Mouse (Mus musculus) lung, adult 2 months (tissue): ENCODE data around the gene Sh3pxd2a. TPM values are rescaled to one million over a fixed set of nuclear protein-coding genes. Genes with fewer than 3 reads are reported as not detected.

Source experiments
- DNase-seq: peaks from one replicate; pipeline ENCODE4 v3.0.0; 2022
- H3K4me1 ChIP-seq: fragments of 200-500 bp; 2 replicates; pipeline ENCODE4 v1.6.1; 2011; ENCODE audit warnings: low read length; ENCODE audit not compliant: control insufficient read depth, insufficient read depth
- H3K4me3 ChIP-seq: fragments of 200-500 bp; replicated peaks from 2 replicates; pipeline ENCODE3; 2011; ENCODE audit warnings: low read depth, mild to moderate bottlenecking, control low read depth, low read length; ENCODE audit errors: extremely low read depth
- CTCF ChIP-seq: fragments of 200-500 bp; IDR thresholded peaks from 2 replicates; pipeline ENCODE4 v1.5.1; 2011; ENCODE audit warnings: mild to moderate bottlenecking, low read length, control low read depth; ENCODE audit not compliant: insufficient read depth
- POLR2A ChIP-seq: fragments of 200-500 bp; IDR thresholded peaks from 2 replicates; pipeline ENCODE4 v1.6.1; 2011; ENCODE audit warnings: low read depth, mild to moderate bottlenecking, control low read depth, low read length, borderline replicate concordance; ENCODE audit errors: extremely low read depth
- WGBS: fragments of 180-500 bp; shearing (Covaris S2); methylation state at CpG from one replicate; pipeline ENCODE4 v1.1.7; 2018; 5-methylcytosine and 5-hydroxymethylcytosine counted together
- polyA plus RNA-seq: library from polyadenylated mRNA; depleted of rRNA; stranded (reverse); fragments of >200 nt; gene quantifications from 2 replicates; pipeline ENCODE4 v1.2.3, GENCODE M21; 2012

The Sh3pxd2a gene
- polyA plus RNA-seq, 1 experiment: 40.9 TPM

DNA sequence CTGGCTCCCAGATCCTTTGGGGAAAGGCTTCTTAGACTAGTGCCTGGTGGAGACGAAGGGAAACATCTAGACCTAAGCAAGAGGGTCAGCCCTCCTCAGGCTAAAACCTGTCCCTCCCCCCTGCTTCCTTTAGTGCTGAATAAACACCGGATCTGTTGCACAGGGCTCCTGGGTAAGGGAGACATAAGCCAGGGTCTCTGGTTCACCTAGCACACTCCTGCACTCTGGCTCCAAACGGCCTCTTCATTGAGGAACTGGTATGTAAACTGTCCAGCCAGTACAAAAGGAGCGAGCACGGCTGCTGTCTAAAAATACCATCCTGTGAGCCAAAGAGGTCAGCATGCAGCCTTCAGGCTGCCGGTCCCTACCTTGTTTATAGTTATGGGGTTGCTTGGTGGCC, 76.8 kb downstream of the Sh3pxd2a start:
- Histone ChIP-seq H3K4me3 (no peak overlapping the region), H3K4me1 (peaks cover 16% of the 10 kb centered on the region)
- WGBS: 23% methylated on average over 6 of the region's 6 CpGs
- DNase-seq: peak; percentile 14
- TF ChIP-seq POLR2A: no peak
- no peak for TF ChIP-seq CTCF

DNA sequence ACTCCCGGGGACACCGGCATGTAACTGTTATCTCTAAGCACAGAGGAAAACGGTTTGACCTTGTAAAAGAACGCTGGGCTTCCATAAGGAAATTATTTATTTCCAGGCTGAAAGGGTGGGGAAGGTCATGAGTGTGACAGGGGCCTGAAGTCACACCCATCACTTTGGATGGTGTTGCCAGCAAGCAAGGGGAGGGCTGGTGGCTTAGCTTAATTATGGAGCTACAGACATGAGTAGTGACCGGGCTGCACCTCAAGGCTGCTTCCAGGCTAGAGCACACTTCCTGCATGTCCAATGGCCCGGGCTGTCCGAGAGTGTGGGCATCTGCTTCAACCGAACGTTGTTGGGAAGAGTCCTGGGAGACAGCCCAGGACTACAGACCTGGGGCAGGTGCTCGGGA, 78.2 kb downstream of the Sh3pxd2a start:
- 51% methylated on average over 10 of the region's 10 CpGs for WGBS
- H3K4me1 ChIP-seq: peaks cover 16% of the 10 kb centered on the region
- TF ChIP-seq CTCF (no peak), POLR2A (no peak)
- no peak overlapping the region for H3K4me3 ChIP-seq
- DNase-seq: no peak

DNA sequence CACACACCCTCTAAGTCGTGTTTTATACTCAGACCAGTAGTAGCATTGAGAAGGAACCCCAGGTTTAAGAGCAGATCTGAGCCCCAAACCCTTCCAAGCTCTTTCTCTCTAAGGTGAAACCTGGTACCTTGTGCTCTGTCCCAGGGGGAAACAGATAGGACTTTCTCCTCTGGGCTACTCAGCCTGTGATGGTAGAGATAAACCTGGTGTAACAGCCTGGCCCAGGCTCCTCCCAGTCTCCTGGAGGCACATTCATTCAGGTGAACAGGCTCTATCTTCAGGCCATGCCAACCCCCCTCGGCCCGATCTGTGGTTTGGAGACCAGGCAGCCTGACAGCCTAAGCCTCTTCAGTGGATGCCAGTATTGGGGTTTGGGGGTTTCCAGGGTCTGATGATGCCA, 79.6 kb downstream of the Sh3pxd2a start:
- H3K4me1 ChIP-seq: peaks cover 13% of the 10 kb centered on the region
- no peak for TF ChIP-seq POLR2A
- TF ChIP-seq CTCF: no peak
- 79% methylated on average over 3 of the region's 3 CpGs for WGBS
- no peak for DNase-seq
- H3K4me3 ChIP-seq: no peak overlapping the region

DNA sequence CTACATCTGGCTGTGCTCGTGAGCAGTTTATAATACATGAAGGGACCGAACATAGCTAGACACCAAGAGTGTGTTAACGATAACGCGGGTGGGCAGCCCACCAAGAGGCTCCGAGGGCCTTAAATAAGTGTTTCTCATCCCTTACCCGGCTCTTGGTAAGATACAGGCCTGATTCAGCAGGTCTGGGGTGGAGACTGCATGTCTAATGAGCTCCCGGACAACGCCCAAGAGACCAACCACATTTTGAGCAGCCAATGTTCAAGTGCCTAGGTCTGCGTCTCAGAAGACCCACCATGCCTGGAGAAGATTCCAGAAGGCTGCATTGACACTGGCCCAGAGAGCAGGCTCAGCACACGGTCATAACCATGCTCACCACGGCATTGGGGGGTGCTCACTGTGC, 80.2 kb downstream of the Sh3pxd2a start:
- WGBS: 86% methylated on average over 12 of the region's 12 CpGs
- no peak for DNase-seq

DNA sequence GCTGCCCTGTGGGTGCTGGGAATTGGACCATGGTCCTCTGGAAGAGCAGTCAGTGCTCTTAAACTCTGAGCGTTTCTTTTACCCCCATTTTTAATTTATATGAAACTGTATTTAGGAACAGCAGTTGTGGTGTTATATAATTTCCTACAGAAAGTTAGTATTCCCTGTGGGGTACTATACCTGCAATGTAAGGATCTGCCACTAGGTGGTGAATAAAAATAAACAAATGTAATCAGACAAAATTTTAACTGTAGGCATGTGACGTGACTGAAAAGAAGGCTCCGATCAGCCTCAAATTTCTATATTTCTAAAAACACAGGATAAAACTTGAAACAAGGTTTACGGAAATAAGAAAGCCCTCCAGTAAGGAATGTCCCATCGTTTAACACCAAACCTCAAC, 81.9 kb downstream of the Sh3pxd2a start:
- DNase-seq: no peak
- Histone ChIP-seq H3K4me3 (no peak overlapping the region), H3K4me1 (peaks cover 13% of the 10 kb centered on the region)
- WGBS: 63% methylated on average over 5 of the region's 5 CpGs
- TF ChIP-seq POLR2A: no peak
- 0 out of 2 replicates have a peak, but pooled peaks have one; percentile 5 for TF ChIP-seq CTCF

More for the DNA sequence above, 80.2 kb downstream of the Sh3pxd2a start:
- TF ChIP-seq CTCF (no peak), POLR2A (no peak)
- H3K4me1 ChIP-seq: peaks cover 13% of the 10 kb centered on the region
- H3K4me3 ChIP-seq: no peak overlapping the region

DNA sequence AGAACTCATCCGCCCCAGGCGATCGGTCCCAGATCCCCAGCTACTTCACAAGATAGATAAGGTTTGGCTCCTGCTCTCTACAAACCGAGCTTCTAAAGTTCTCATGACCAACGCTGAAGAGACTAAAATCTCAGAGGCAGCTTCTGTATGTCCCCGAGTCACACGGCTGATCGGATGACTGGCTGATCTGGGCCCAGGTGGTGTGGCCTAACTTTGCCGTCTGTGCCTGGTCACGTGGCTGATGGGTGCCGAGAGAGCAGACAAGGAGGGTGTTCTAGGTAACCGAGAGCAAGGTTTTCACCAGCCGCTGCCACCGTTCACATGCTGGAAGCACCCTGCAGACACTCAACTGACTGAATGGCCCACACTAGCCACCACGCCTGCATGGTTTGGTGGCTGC, 83.2 kb downstream of the Sh3pxd2a start:
- WGBS: 89% methylated on average over 15 of the region's 15 CpGs
- no peak for DNase-seq
- Histone ChIP-seq H3K4me3 (no peak overlapping the region), H3K4me1 (0 out of 2 replicates have a peak, but pooled peaks cover 2% of the 10 kb centered on the region)
- TF ChIP-seq POLR2A (no peak), CTCF (no peak)

DNA sequence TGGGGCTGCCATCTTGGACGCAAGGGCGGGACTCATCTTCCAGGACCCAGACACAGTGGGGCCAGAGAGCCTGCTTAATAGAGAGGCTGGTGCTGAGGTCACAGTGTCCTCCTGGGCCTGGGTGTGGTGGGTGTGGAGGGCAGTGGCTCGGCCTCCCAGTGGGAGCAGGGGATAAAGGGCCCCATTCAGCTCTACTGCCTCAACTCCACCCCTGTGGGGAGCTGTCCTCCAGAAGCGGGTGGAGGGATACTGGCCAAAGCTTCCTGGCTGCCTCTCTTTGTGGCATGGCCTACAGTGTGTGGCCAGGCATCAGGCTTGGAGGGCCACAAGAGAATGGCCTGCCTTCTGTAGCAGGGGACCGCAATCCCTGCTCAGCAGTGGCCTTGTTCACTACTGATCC, 85.1 kb downstream of the Sh3pxd2a start:
- no peak for DNase-seq

DNA sequence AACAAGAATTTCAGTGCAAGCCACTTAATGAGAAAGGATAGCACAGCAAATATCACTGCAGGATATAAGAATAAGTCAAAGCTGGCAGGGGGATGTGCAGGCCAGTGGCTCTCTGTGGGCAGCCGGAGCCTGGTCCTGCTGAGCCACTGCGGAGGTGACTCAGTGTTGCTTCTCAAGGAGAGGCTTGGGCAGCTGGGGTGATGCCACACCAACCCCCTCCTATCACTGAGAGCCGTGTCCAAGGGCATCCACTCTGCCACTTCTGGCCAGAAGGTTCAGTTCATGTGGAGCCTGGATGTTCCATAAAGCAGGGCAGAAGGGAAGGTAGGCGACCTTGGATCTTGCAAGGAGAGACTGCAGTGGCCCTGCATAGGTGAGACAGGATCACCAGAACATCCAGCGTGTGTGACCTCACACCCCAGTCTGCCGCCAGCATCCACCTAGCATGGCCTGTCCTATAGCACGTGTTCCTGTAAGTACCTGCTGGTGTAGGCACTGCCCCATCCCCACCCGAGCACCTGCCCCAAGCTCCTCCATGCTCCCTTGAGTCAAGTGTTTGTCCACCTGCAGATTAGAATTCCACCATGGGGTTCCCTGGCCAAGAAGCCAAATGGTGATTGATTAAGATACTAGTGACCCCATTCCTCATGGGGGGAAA, 89.2 kb downstream of the Sh3pxd2a start:
- WGBS: 85% methylated on average over 8 of the region's 8 CpGs
- TF ChIP-seq CTCF (no peak), POLR2A (no peak)
- peaks cover 4% of the 10 kb centered on the region; the same call in 1 of the 2 replicates for H3K4me1 ChIP-seq
- DNase-seq: no peak
- H3K4me3 ChIP-seq: no peak overlapping the region

More for the DNA sequence above, 85.1 kb downstream of the Sh3pxd2a start:
- TF ChIP-seq CTCF: no peak
- no peak for TF ChIP-seq POLR2A
- WGBS: 77% methylated on average over 5 of the region's 5 CpGs
- Histone ChIP-seq H3K4me1 (peaks cover 4% of the 10 kb centered on the region; the same call in 1 of the 2 replicates), H3K4me3 (no peak overlapping the region)

DNA sequence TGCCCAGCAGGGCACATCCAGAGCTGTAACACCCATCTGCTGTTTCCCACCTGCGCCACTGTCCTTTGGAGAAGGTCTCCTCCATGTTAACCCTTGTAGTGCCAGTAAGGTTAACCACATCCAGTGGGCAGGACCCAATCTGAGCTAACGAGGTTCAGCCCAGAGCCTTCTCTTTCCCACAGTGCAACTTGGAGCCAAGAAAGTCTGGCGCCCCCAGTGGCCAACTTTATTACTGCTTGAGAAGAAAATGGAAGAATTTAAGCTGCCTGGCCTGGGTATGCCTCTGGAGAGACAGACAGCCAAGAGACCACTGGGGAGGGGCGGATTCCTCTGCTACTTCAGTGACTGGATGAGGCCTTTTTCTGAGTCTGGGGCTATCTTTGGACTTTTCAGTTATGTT, 89.8 kb downstream of the Sh3pxd2a start:
- no peak for TF ChIP-seq POLR2A
- TF ChIP-seq CTCF: peak; percentile 57
- Histone ChIP-seq H3K4me1 (peaks cover 4% of the 10 kb centered on the region; the same call in 1 of the 2 replicates), H3K4me3 (no peak overlapping the region)
- peak; percentile 58 for DNase-seq
- 39% methylated on average over 4 of the region's 4 CpGs for WGBS

DNA sequence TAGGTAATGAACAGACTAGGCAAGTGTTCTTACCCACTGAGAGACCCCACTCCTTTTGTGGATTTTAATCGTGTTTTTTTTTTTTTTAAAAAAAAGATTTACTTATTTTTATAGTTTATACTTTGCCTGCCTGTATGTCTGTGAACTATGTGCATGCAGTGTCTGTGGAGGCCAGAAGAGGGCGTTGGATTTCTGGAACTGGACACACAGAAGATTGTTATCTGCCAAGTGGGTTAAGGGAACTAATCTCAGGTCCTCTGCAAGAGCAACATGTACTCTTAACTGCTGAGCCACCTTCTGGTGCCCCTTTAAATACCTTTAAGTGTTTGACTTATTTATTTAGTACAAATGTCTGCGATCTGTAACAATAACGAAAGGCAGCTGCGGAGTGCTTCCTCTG, 92.2 kb downstream of the Sh3pxd2a start:
- peaks cover 4% of the 10 kb centered on the region for H3K4me1 ChIP-seq
- no peak for DNase-seq
- TF ChIP-seq CTCF (no peak; the same call in 1 of the 2 replicates), POLR2A (no peak)
- WGBS: 68% methylated on average over 5 of the region's 5 CpGs
- H3K4me3 ChIP-seq: no peak overlapping the region
